Mouse (Mus musculus): ENCODE data around the gene Tube1.
A peak's percentile ranks its signal among the peaks of the same experiment; 100 is the strongest.
"Not testable (repeated sequence)": the region's sequence is repeated elsewhere in the genome, so short reads cannot be mapped to it uniquely, and the experiment has no call there.

Tube1 gene

DNA sequence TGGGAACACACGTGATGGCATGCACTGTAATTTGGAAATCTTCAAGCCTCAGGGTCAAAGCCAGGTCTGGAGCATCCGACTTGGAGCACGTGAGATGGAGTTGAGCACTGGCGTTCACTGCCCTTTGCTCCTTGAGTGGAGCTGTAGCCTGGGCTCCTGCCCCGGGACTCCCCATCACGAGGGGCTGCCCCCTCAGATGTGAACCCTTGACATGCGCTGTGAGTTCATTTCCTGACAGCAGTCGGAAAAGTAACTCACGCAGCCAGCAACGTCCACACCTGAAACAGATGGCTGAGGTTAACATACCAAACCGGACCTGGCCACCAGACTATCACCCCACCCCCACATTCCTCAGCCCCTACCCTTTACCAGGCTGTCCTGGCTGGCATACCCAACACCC lies 33.8 kb downstream of the Tube1 start:
- no peak for DNase-seq (ENCODE audit: low read depth, low spot score)

DNA sequence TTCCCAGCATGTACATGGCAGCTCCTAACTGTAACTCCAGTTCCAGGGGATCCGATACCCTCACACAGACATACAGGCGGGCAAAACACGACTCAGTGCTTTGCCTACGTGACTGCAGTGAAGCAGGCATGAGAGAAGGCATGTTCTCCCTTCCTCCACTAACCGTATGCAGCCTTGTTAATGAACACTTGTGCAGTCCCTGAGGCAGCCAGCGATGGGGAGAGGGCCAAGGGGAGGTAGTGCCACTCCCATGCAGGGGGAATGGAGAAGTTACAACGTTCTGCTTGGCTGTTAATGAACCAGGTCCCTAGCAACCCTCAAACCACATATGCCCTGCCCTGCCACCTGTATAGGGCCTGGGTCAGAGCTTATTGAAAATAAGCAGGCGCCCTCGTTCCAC lies 35.9 kb downstream of the Tube1 start:
- no peak for DNase-seq (ENCODE audit: low read depth, low spot score)

DNA sequence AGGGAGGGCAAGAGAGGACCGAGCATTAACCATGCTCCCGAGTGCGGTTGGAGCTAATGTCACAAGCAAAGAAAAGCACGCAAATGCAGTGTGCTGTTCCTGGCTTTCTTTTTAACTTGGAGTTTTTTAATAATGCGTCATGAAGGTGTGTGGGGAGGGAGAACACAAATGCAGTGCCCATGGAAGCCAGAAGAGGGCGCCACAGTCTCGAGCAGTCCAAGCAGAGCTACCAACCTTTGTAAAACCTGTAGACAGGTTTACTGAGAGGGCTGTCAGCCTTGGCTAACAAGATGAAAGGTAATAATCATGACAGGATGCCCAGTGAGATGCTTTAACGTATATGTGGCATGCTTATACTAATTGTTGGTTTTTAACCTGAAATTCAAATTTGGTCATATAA lies 36.4 kb downstream of the Tube1 start:
- peak; percentile 12 for DNase-seq (ENCODE audit: low read depth, low spot score)

GRCm38 (mm10) chr10:39170706-39171105 lies 36.9 kb downstream of the Tube1 start:
- DNase-seq (ENCODE audit: low read depth, low spot score): no peak

GRCm38 (mm10) chr10:39171134-39171533 lies 37.4 kb downstream of the Tube1 start:
- DNase-seq (ENCODE audit: low read depth, low spot score): peak; percentile 42

GRCm38 (mm10) chr10:39171603-39172539 lies 38.1 kb downstream of the Tube1 start:
- DNase-seq (ENCODE audit: low read depth, low spot score): peak; percentile 25

- no peak for DNase-seq (ENCODE audit: low read depth, low spot score)
Measured at GRCm38 (mm10) chr10:39172540-39172931, 38.8 kb downstream of the Tube1 start.

GRCm38 (mm10) chr10:39173077-39173476 lies 39.3 kb downstream of the Tube1 start:
- DNase-seq (ENCODE audit: low read depth, low spot score): no peak

DNA sequence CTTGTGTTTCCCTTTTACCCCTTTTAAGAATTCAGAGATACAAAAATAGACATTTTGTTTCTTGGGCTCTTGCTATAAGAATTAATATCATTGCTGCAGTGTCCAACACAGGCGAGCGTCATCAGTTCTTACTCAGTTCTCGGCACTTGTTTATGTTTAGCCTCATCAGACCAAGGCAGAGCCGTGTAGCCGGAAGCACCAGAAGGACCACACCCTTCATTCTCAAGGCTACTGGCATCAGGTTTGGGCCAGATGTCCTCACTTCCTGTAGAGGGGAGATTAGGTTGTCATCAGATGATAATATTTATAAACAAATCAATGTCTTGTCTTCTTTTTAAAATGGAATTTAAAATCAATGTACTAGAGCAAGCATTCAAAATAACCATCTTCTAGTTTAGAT lies 43.2 kb downstream of the Tube1 start:
- DNase-seq (ENCODE audit: low read depth, low spot score): no peak

- DNase-seq (ENCODE audit: low read depth, low spot score): no peak
Measured at GRCm38 (mm10) chr10:39184864-39185544, 51.2 kb downstream of the Tube1 start.

DNA sequence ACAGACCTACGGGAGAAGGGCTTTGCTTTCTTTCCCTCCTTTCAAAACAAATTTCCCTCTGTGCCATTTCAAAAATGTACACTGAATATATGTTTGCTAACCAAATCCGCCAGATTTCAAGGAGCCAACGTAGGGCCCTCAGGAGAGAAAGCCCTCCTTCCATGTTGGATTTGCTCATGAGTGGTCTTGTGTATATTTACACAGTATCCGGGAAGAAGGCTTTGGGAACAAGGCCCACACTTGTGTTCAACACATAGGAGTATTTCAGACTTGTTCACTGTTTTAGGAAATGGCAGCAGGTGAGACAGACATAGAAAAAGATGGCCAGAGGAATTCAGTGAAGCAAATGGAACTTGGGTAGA lies 51.8 kb downstream of the Tube1 start:
- DNase-seq (ENCODE audit: low read depth, low spot score): no peak

DNA sequence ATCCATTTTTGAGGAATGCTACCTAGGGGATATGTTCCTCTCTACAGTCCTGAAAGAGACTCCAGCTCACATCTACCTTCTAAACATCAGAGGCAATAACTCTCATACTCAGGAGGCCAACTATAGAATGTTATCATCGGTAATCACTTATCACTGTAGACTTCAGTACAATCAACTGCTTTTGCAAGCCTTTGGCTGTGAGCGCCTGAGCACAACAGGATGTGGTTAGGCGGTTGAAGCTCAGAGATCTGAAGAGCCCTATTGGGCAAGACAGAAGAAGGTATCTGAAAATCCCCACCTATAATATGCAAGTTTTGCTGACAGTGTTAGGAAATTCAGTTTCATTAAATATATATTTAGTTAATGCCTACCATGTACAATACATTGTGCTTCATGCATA lies 58.9 kb downstream of the Tube1 start:
- DNase-seq (ENCODE audit: low read depth, low spot score): no peak

GRCm38 (mm10) chr10:39198216-39198615 lies 64.4 kb downstream of the Tube1 start:
- not testable (repeated sequence) for DNase-seq (ENCODE audit: low read depth, low spot score)

Measured in c-Kit-negative CD71-positive TER-119-positive erythroid progenitor cells, embryonic 14.5 days (primary cell).